19 mouse cellular contexts compared by ENCODE assay signal in the genomic region with DNA sequence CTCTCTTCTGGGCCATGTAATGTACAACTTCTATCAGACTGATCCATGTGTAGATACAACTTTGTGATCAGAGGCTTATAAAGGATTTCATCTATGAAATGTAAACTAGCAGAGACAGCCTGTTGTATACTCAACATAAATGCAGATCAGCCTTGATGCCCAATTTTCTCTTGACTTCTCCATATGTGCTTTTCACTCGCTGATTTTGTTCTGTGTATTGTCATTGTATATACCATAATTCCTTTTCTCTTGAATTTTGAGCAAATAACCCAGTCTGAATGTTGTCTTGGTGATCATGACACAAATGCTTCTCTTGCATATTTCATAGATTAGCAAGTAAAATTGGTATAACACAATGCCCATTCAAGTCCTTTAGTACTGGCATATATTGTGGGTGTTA.
DNase-seq lines count a peak whose midpoint lies in the region; ATAC-seq and TF ChIP-seq lines count a peak whose summit lies in the region.
"Had no signal": no experiment of that assay in that cellular context is flagged by ENCODE, and none has a peak within 500 bp of the region (broad histone marks: within the 10 kb centered on the region; RNA-seq: fewer than 3 reads in every experiment).

No protein-coding gene starts in this region.

- H3K27me3 ChIP-seq in forebrain, embryonic 16.5 days (replicated peaks; ENCODE audit: control insufficient read depth, insufficient read depth, low read length), result no peaks in the 10 kb centered on the region
- H3K27me3 ChIP-seq in forebrain, embryonic 10.5 days (ENCODE audit: poor library complexity, severe bottlenecking), result no peaks in the 10 kb centered on the region
- no peaks in the 10 kb centered on the region for H3K27me3 ChIP-seq in forebrain, postnatal 0 days (ENCODE audit: insufficient read depth, low read length)
- no peaks in the 10 kb centered on the region for H3K27me3 ChIP-seq in forebrain, embryonic 13.5 days
- H3K27me3 ChIP-seq: CH12.LX, Patski had no signal

- no peak overlapping the region for H3K9ac ChIP-seq in forebrain, embryonic 16.5 days (replicated peaks; ENCODE audit: low read depth, low read length)
- H3K9ac ChIP-seq in forebrain, postnatal 0 days, result no peak overlapping the region
- no peak overlapping the region for H3K9ac ChIP-seq in forebrain, embryonic 13.5 days

- DNase-seq in forebrain, embryonic 10.5 days (ENCODE audit: extremely low spot score, low spot score), result no peak
- peak; percentile 26 for DNase-seq in forebrain, postnatal 0 days
- DNase-seq: adrenal gland, adult 2 months; adrenal gland, adult 8-10 months; adrenal gland, postnatal 10 days; adrenal gland, postnatal 14 days; adrenal gland, postnatal 25 days; adrenal gland, postnatal 36 days; B cell, adult 2 months; cerebellum, adult 11 months; cerebellum, adult 11-12 months; cerebellum, adult 18-20 months had no signal

- H3K36me3 ChIP-seq in forebrain, embryonic 16.5 days (ENCODE audit: control insufficient read depth, insufficient read depth), result no peaks in the 10 kb centered on the region
- no peaks in the 10 kb centered on the region for H3K36me3 ChIP-seq in forebrain, embryonic 10.5 days (replicated peaks)
- no peaks in the 10 kb centered on the region for H3K36me3 ChIP-seq in forebrain, postnatal 0 days (ENCODE audit: insufficient read depth)
- H3K36me3 ChIP-seq in forebrain, embryonic 13.5 days (ENCODE audit: poor library complexity, severe bottlenecking), result no peaks in the 10 kb centered on the region
- H3K36me3 ChIP-seq: G1E had no signal

- no peak overlapping the region for H3K27ac ChIP-seq in forebrain, embryonic 16.5 days (ENCODE audit: low read length)
- H3K27ac ChIP-seq in forebrain, embryonic 10.5 days, result no peak overlapping the region
- H3K27ac ChIP-seq in forebrain, postnatal 0 days (ENCODE audit: low read depth, low read length), result no peak overlapping the region
- no peak overlapping the region for H3K27ac ChIP-seq in forebrain, embryonic 13.5 days

- H3K4me3 ChIP-seq in forebrain, embryonic 16.5 days (replicated peaks; ENCODE audit: low read length), result no peak overlapping the region
- H3K4me3 ChIP-seq in forebrain, embryonic 10.5 days, result no peak overlapping the region
- no peak overlapping the region for H3K4me3 ChIP-seq in forebrain, postnatal 0 days (ENCODE audit: low read depth, low read length)
- no peak overlapping the region for H3K4me3 ChIP-seq in forebrain, embryonic 13.5 days

- WGBS in forebrain, embryonic 16.5 days, result 71% methylated on average over 1 of the region's 1 CpGs
- 91% methylated on average over 1 of the region's 1 CpGs for WGBS in forebrain, embryonic 10.5 days
- 50% methylated on average over 1 of the region's 1 CpGs for WGBS in forebrain, postnatal 0 days
- WGBS in forebrain, embryonic 13.5 days, result 81% methylated on average over 1 of the region's 1 CpGs

- H3K4me2 ChIP-seq in forebrain, embryonic 16.5 days (ENCODE audit: low read length), result no peak overlapping the region
- no peak overlapping the region for H3K4me2 ChIP-seq in forebrain, postnatal 0 days (ENCODE audit: low read depth)
- H3K4me2 ChIP-seq in forebrain, embryonic 13.5 days, result no peak overlapping the region

- no peak for TF ChIP-seq CTCF in forebrain, postnatal 0 days (IDR thresholded peaks at IDR 0.05; ENCODE audit: low read depth)

- H3K9me3 ChIP-seq in forebrain, embryonic 16.5 days (ENCODE audit: control insufficient read depth, low read length), result no peaks in the 10 kb centered on the region
- peaks cover 4% of the 10 kb centered on the region for H3K9me3 ChIP-seq in forebrain, embryonic 10.5 days
- H3K9me3 ChIP-seq in forebrain, postnatal 0 days (ENCODE audit: low read length), result no peaks in the 10 kb centered on the region
- 0 out of 2 replicates have a peak, but pooled peaks cover under 1% of the 10 kb centered on the region for H3K9me3 ChIP-seq in forebrain, embryonic 13.5 days (replicated peaks)

- H3K4me1 ChIP-seq in forebrain, embryonic 16.5 days (replicated peaks; ENCODE audit: control insufficient read depth, insufficient read depth, low read length), result no peaks in the 10 kb centered on the region
- no peaks in the 10 kb centered on the region for H3K4me1 ChIP-seq in forebrain, embryonic 10.5 days
- no peaks in the 10 kb centered on the region for H3K4me1 ChIP-seq in forebrain, postnatal 0 days (ENCODE audit: insufficient read depth)
- no peaks in the 10 kb centered on the region for H3K4me1 ChIP-seq in forebrain, embryonic 13.5 days

- ATAC-seq in forebrain, embryonic 16.5 days, result peak; percentile 65
- ATAC-seq in forebrain, postnatal 0 days, result peak; percentile 73
- no peak; the same call in 1 of the 2 replicates for ATAC-seq in forebrain, embryonic 13.5 days
- ATAC-seq: activated CD4-positive, CD25-positive, alpha-beta regulatory T cell, adult 4 months; CD4-positive, CD25-positive, alpha-beta regulatory T cell, adult 4 months; Patski had no signal
